11 mouse cellular contexts compared by ENCODE assay signal in genomic region chr3:35306013-35306412, GRCm38 (mm10).
"Had no signal": no experiment of that assay in that cellular context is flagged by ENCODE, and none has a peak within 500 bp of the region (broad histone marks: within the 10 kb centered on the region; RNA-seq: fewer than 3 reads in every experiment).

No protein-coding gene starts in this region.

- DNase-seq: kidney, adult 11 months; kidney, adult 8-10 months; kidney, postnatal 10 days; kidney, postnatal 36 days; liver; lung, adult 18-20 months; lung, postnatal 10 days; lung, postnatal 36 days; right cerebral cortex, adult 18-20 months; right cerebral cortex, postnatal 14 days; right cerebral cortex, postnatal 4 days had no signal
